Mouse (Mus musculus): ENCODE data around the gene Foxa2. TPM values are rescaled to one million over a fixed set of nuclear protein-coding genes. Genes with fewer than 3 reads are reported as not detected.

The Foxa2 gene
- total RNA-seq, 4 experiments from 2014 or later, result not detected

DNA sequence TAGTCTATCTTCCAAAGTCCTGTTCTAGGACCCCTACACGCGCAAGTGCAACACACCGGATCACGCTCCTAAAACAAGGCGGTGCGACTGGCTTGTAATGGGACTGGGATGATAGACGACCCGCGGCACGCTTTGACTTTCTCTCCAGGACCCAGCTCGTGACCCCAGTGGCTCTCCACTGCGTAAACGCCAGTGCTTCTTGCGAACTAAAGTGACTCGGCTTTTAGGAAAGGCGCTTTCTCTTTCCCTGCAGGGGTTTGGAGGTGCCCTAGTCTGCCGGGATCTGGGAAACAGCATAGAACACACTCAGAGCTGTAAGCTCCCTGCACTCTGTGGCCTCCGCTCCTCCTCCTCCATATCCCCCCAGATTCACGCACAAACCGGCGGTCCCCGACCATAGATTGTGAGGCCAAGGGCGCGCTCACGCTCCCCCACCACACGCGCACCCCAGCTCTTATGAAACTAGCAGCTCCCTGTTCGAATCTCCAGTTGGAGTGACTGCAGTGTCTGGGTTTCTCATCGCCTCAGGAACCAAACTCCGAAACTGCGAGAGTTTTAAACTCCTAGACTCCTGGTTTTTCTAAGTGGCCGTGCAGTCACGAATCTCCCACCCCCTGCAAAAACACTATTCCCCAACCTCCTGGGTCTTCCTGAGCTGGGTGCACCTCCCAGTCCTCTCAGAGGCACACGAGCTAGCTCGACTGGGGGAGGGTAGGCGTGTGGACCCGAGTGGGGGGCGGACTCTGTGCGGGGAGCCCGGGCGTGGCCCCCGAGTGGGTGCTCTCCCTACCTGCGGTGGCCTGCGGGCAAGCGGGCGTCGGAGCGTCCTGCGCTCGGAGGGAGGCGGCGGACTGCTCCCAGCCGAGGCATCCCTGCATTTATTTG lies 7.2 kb downstream of the Foxa2 start:
- no peak for DNase-seq (ENCODE audit: low spot score)

DNA sequence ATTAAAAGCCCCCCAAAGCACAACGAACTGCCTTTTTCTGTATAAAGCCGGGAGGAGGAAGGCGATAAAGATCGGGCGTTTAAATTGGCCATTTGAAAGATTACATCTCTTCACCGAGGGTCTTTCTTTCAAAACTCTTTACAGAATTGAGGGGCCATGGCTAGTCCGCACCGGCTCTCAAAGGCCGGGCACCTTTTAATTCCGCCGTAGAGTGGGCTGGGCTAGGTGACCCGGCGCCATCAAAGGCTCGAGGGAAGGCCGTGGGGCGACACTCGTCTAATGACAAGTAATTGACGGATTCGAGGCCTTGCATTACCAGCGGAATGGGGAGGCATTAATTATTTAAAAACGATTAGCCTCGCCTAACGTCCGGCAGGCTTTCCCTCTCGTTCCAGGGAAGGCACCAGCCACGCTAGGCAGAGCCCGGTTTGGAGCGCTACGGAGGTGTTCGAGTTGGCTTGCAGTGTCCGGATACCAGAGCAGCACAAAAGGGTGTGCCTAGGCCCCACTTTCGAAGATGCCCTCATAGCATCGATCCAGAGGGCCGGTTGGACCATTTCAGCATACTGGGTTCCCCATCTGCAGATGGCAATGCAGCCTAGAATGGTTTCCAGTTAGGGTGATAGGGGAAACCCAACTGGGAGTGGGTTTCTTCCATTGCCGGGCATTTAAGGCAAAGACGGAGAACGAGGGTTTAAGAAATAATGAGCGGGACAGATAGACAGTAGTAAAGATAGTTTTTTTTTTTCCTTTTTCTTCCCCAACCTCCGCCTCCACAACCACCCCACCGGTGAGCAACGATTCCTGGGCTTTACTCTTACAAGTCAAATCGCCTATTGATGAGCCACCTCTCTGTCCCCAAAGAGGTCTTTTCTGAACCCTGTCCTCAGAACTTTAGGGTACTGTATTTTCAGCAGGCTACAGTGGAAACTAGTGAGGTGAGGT lies 8.1 kb downstream of the Foxa2 start:
- DNase-seq (ENCODE audit: low spot score), result no peak

DNA sequence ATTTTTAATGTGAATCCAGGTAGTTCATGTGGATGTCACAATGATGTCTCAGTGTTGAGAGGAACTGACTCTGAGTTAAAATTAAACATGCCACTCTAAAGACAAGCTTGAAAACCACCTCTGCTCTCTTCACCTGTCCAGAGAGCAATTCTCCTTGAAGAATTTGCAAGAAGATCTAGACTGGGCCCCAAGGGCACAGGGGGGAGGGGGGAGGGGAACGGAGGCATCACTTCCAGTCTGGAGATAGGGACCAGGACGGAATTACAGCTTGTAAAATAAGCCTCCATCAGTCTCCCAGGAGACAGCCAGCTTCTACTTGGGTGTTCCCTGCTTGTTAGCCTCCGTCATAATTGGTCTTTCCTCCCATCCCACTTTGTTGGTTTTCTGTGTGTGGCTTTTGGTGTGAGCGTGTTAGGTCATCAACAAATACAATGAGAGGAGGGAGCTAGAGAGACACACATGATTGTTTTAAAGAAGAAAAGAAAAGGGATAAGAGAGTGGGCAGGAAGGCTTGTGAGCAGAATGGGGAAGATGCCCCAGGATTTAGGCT lies 10.1 kb downstream of the Foxa2 start:
- no peak for DNase-seq (ENCODE audit: low spot score)

DNA sequence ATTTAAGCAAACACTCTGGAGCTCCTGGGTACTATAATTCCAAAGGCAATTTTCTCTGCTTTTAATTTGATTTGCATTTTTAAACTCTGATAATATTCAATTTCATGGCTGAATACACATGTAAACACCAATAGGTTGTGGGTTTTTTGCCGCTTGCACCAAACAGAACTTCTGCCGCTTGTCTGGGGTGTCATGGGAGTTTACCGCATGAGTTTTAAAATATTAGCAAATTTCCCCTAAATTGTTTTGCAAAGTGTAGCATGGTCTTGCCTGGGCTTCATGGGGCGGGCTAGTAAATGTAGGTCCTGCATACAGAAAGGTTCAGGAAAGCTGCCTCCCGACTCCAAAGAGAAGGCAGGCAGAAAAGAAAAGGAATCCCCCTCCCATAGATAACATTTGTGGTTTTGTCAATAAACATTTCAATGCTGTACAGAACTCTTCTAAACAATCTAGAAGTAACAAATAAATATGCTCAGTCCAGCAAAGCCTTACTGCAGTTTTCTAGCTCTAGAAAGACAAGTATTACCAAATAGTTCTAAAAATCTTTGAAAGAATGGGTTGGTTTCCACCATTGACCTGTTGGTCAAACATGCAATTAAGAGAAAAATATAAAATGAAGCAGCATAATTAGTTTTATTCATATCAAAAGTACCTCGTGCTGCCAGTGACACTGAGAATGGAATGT lies 15.6 kb downstream of the Foxa2 start:
- no peak for DNase-seq (ENCODE audit: low spot score)

DNA sequence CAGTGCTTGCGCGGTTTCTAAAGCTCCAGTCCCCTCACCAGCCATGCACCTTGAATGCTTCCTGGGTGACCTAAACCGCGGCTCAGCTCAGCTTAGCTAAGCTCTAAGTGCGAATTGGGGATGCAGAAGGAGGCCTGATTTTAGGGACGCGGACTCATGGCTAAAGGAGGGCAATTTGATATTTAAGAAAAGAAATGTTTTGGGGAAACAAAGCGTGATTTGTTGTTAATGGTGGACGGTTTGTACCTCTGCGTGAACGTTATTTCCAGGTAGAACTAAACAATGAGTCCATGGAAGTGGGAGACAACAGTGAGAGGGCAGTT lies 16.2 kb downstream of the Foxa2 start:
- DNase-seq (ENCODE audit: low spot score), result no peak

DNA sequence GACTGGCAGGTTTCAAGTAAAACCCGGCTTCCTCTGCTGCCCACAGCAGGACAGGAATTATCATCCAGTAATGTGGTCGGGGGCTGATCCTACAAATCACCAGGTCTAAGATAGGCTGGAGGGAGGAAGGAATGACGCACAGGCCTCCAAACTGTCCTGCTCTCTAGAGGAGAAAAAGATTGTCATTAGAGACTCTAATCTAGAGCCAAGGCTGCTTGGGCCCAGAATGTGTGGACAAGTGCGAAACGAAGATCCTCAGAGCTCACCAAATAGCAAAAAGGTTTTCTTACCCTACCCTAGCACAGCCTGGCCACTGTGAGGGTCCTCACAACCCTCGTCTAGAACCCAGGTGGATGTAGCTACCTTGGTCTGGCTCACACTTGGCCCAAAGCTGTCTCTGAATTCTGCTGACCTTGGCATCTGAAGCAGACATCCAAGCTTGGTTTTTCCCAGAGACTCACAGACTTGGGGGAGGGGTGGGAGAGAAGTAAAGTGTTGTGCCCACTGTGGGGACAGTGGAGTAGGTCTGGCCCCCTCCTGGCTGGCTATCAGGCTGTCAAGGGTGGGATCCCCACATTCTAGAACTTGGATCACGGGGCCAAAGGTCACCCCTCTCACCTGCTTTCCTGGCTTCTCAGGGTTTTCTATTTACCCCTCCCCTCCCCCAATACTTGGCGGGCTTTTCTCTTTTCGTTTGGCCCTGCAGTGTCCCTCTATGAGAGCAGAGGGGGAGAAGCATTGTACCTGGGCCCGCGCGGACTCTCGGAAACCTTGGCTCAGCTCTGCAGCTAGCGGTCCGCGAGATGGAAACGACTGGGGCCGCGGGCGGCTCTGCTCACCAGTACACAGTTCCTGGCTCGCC lies 16.8 kb downstream of the Foxa2 start:
- no peak for DNase-seq (ENCODE audit: low spot score)

DNA sequence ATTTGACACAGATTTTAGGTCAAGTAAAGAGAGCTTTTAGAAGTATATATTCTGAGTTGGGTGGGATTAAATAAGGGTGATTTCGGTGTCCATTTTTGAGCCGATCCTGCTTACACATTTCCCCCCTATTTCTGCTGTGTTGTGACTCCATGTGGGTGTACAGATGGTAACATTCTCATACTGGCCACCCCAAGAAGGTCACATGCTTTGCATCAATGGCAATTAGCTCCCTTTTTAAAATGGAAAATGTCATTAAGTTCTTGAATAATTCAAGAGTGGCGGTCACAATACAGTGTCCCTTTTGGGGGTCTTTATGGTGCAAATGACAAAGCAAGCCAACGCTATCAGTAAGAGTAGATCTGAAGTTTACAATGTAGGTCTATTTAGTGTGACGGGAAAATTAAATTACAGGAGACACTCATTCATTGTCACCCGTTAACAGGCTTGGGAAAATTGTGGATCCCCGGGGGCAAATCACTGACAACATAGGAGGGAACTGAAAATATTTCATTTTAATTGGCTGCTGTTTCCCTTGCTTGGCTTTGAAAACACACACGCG lies 17.6 kb downstream of the Foxa2 start:
- no peak for DNase-seq (ENCODE audit: low spot score)

DNA sequence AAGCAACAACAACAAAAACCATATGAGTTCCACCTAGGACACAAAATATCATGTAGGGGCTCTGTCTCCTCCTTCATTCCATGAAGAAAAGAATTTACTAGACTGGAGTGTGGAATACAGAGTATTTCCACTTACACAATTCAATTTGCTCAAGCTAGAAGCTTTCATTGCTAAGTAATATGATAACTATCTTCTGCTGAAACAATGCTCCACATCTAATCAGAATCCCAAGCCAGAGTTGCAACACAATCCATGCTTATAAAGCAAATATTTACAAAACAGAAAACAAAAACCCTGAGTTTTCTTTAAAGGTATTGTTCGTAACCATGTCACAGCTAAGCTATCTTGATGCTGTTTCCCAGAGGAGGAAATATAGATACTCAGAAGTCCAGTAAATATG lies 20.4 kb downstream of the Foxa2 start:
- DNase-seq (ENCODE audit: low spot score), result no peak

DNA sequence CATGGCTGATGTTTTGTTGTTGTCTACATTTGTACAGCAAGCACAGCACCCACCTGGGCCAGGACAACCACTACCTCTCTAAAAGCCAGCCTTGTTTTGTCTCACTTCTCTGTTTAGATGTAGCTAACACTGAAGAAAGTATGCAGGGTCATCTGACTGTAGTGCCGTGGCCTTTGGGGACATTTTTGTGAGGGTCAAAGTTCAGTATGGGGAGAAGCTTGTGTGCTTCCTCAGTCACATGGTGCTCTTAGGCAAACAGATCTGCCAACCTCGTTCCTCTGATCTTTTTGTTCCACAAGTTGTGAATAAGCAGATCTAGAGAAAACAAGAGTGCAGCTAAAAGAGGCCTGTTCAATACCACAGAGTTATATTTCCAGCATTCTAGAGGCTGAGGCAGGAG lies 21.3 kb downstream of the Foxa2 start:
- DNase-seq (ENCODE audit: low spot score), result no peak

DNA sequence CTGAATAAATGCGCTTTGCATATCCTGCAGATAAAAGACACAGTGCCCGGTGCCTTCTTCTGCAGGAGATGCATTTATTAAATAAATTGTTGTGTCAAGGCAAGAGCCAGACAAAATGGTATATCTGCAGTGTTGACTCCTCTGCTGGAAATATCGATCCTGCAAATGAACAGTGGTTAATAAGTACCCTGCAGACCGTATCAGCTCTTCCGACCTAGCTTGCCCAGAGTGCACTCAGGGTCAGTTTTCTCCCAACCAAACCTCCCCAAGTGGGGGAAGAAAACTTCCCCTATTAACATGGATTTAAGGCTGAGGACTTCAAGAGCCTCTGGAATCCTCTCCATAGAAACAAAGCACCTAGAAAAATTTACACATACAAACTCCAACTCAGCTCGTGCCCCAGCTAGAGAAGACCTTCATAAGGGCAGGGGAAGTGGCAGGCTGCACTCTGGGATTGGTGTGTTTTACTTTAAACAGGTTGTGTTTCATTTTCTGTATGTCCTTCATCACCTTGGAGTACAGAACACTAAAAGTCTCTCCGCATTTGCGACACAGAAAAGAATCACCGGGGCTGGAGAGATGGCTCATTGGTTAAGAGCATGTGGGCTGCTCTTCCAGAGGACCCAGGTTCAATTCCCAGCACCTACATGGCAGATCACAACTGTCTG lies 22.4 kb downstream of the Foxa2 start:
- no peak for DNase-seq (ENCODE audit: low spot score)

DNA sequence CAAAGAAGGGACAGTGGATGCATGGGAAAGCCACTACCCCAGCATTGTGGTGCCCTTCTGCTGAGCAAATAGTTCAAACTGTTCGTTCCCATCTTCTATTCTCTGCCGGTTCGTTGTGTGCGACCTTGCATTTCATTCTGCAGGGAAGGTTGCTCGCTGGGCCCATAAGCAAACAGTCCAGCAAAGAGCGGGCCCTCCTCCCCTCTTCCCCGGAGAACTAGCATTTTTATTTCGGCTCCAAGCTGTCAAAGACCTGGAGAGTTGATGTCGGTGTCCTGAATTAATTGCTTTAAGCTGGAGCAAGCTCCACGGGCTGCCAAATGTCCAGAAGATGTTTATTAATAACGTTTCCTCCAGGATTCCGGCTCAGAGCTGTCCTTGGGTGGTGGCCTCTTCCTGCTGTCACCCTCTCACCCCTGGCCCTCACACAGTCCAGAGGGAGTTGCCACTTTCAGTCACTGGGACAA lies 23.4 kb downstream of the Foxa2 start:
- no peak for DNase-seq (ENCODE audit: low spot score)

DNA sequence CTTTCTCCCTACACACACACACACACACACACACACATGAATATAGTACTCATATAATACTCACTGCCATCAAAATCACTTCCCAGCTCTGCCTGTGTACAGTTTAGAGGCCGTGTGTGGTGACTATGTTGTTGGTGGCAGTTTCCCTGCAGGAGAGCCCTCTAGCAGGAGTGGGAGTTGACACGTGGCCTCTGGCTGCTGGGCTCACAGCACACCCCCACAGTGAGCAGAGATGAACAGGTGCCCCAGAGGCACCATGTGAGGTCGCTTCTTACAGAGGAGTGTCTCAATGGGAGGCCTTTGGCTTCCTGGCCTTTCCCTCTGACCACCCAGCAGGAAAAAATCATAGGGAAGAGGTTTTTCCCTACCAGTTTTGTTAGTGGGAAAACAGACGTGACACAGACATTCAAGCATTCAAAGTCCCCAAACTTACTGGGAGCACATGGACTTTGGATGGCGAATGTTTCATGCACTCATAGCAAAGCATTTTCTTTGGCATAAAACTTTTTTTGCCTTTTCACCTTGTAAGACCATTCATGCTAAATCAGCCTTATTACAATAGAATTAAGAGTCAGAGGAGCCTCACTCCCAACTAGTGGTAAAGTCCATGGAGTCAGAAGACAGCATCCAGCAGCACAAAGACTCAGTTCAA lies 24.7 kb downstream of the Foxa2 start:
- DNase-seq (ENCODE audit: low spot score), result no peak

DNA sequence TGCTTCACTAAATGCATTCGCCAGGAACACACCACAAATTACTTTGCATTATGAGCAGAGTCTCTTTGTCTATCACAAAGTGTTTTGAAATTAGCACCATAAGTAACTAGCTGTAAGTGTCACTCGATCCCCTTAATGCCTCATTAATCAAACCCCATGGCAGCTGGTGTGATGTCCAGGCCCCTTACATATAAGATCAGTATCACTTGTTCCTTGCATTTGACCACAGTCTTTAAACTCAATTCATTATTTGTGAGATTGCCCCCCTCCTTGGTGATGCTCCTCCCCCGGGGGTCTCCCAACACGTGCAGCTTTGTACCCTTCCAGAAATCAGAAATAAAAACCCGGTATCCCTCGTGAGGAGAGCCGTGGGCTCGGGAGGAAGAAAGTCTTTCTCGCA lies 25.8 kb downstream of the Foxa2 start:
- no peak for DNase-seq (ENCODE audit: low spot score)

DNA sequence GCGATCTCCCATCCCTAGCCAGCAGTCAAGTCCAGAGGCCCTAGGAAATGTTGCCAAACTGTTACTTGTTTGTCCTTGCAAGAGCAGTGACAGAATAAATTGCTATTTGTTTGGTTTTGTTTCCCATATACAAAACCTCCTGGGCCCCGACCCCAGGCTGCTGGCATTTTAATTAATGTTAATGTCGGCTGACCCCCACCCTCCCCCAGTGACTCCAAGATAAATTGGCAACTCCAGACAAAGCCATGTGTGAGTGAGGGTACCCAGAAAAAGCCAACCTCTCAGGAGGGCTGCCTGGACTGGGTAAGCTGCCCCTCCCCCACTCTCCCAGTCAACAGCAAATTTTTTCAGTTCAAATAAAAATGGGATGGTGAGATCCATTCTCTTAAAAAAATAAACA lies 26.6 kb downstream of the Foxa2 start:
- no peak for DNase-seq (ENCODE audit: low spot score)

DNA sequence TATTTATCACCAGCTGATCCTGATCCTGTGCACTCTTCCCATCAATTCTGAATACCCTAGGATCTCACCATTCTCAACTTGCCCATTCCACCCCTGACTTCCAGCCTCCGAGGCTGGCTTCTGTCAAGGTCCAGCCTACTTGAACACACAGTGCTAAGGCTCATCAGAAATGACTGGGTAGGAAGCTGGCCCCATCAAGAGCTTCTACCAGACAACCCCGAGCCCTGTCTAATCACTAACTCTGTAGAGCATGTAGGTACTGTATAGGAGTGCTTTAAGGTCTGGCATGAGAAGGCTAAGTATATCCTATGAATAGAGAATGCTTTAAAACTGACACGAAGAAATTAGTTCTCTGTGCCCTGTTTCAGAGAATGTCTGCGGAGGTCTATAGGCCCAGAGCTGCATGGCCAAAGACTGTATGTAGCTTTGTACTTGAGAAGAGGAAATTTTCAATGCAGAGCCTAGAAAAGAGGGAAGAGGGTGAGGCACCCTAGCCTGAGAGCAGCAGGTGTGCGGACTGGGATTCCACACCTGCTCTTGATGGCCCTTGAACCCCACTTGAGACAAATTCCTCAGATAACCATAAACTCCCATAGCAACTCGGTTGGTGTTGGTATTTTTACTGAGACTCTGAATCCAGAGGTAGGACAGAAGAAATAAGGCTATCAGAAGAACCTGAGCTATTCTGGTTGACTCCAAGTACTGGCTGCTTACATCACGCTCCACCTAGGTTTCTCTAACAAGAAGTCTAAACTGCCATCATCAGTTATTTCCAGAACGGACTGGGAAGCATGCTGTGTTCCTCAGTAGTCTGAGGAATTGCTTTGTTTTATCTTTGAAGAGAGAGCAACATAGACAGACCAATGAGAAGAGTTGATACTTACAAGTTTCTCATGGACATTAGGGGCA lies 28.7 kb downstream of the Foxa2 start:
- DNase-seq (ENCODE audit: low spot score), result no peak

DNA sequence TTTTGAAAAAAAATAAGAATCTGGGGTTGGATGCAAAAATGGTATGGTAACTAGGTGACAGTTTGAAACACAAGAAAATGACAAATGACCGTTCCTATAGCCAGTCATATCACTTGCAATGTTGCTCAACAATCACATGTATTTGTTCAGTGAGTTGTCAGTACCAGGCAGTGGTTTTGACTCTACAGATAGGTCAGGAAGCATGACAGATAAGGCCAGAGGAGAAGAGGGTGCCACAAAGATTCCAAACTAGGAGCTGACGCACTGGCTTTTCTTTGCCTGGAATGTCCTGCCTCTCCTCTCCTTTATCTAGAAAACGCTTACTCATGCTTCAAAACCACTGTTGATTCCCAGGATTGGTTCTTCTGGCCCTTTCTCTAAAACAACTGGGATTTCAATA lies 33.4 kb downstream of the Foxa2 start:
- no peak for DNase-seq (ENCODE audit: low spot score)

DNA sequence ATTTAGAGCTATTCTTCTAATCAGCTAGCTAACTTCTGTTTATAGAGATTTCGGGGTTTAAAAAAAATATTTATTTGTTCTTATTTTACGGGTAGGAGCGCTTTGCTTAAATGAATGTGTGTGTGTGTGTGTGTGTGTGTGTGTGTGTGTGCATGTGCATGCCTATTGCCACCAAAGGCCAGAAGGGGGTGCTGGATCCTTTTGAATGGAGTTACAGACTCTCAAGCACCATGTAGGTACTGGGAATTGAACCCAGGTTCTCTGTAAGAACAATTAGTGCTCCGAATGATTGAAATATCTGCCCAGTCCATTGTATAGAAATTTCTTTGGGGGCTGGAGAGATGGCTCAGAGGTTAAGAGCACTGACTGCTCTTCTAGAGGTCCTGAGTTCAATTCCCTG lies 37.7 kb downstream of the Foxa2 start:
- no peak for DNase-seq (ENCODE audit: low spot score)
